Mouse (Mus musculus): ENCODE measurements at regions not wholly inside any gene's neighbourhood (a gene's known extent, or its start where the extent isn't known, plus 50 kb on each side); places are given as distances from the start of the nearest gene placed in this dataset.

DNA sequence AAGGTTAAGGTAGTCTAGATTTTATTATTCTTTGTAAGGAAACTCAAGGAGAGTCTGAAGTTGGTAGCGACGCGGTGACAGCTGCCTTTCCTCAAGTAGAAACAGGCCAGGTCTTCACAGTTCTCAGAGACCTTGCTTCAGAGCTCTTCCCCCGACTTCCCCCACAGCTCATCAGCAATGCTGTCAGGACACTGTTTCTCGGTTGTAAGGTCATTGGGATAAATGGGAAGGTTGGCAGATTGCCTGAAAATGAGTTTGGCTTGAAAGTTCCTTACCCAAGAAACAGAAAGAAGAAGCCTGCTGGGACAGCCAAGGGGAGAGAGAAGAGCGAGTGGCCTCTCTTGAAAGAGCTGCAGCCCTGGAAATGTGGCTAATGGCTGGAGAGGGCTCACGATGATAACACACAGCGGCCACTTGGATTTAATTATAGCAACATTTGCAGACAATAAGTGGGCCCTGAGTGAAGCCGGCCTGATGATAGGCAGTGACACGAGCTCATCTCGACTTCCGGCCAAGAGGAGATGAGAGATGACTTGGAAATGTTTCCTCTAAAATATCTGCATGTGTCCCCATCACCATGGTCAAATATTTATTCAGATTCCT, 150.3 kb downstream of the Tmem38b start:
- no peak for TF ChIP-seq CTCF (conservative IDR thresholded peaks at IDR 0.05; ENCODE audit: insufficient read depth, insufficient read length, low read depth, low read length)
- TF ChIP-seq POLR2A (IDR thresholded peaks at IDR 0.05; ENCODE audit: low read depth, low read length): no peak

All from kidney, adult 2 months (tissue).